Mouse (Mus musculus): ENCODE data around the gene Cadps.
"Not testable (repeated sequence)": the region's sequence is repeated elsewhere in the genome, so short reads cannot be mapped to it uniquely, and the experiment has no call there.

Gene Cadps

GRCm38 (mm10) chr14:12591829-12592228, 231.1 kb downstream of the Cadps start:
- no peak for DNase-seq (ENCODE audit: extremely low read depth, low read depth)

- DNase-seq (ENCODE audit: extremely low read depth, low read depth) = no peak
Observed at GRCm38 (mm10) chr14:12583536-12583935, 239.3 kb downstream of the Cadps start.

- no peak for DNase-seq (ENCODE audit: extremely low read depth, low read depth)
Observed at GRCm38 (mm10) chr14:12581657-12582056, 241.2 kb downstream of the Cadps start.

GRCm38 (mm10) chr14:12580786-12581185, 242.1 kb downstream of the Cadps start:
- DNase-seq (ENCODE audit: extremely low read depth, low read depth) = no peak

GRCm38 (mm10) chr14:12578156-12578555, 244.7 kb downstream of the Cadps start:
- no peak for DNase-seq (ENCODE audit: extremely low read depth, low read depth)

GRCm38 (mm10) chr14:12577475-12578140, 245.3 kb downstream of the Cadps start:
- DNase-seq (ENCODE audit: extremely low read depth, low read depth) = no peak

GRCm38 (mm10) chr14:12575105-12575504, 247.8 kb downstream of the Cadps start:
- DNase-seq (ENCODE audit: extremely low read depth, low read depth) = no peak

GRCm38 (mm10) chr14:12574336-12574735, 248.5 kb downstream of the Cadps start:
- DNase-seq (ENCODE audit: extremely low read depth, low read depth) = no peak

GRCm38 (mm10) chr14:12561730-12562129, 261.1 kb downstream of the Cadps start:
- not testable (repeated sequence) for DNase-seq (ENCODE audit: extremely low read depth, low read depth)

GRCm38 (mm10) chr14:12560233-12560577, 262.7 kb downstream of the Cadps start:
- no peak for DNase-seq (ENCODE audit: extremely low read depth, low read depth)

GRCm38 (mm10) chr14:12559574-12560232, 263.2 kb downstream of the Cadps start:
- DNase-seq (ENCODE audit: extremely low read depth, low read depth) = no peak

GRCm38 (mm10) chr14:12558920-12559573, 263.8 kb downstream of the Cadps start:
- DNase-seq (ENCODE audit: extremely low read depth, low read depth) = no peak

GRCm38 (mm10) chr14:12554486-12554885, 268.4 kb downstream of the Cadps start:
- no peak for DNase-seq (ENCODE audit: extremely low read depth, low read depth)

GRCm38 (mm10) chr14:12551353-12551752, 271.5 kb downstream of the Cadps start:
- no peak for DNase-seq (ENCODE audit: extremely low read depth, low read depth)

- no peak for DNase-seq (ENCODE audit: extremely low read depth, low read depth)
Observed at GRCm38 (mm10) chr14:12550931-12551330, 271.9 kb downstream of the Cadps start.

- no peak for DNase-seq (ENCODE audit: extremely low read depth, low read depth)
Observed at GRCm38 (mm10) chr14:12549290-12549689, 273.6 kb downstream of the Cadps start.

- DNase-seq (ENCODE audit: extremely low read depth, low read depth) = no peak
Observed at GRCm38 (mm10) chr14:12547496-12547895, 275.4 kb downstream of the Cadps start.

GRCm38 (mm10) chr14:12541733-12542132, 281.1 kb downstream of the Cadps start:
- no peak for DNase-seq (ENCODE audit: extremely low read depth, low read depth)

GRCm38 (mm10) chr14:12539071-12539470, 283.8 kb downstream of the Cadps start:
- DNase-seq (ENCODE audit: extremely low read depth, low read depth) = no peak

GRCm38 (mm10) chr14:12531101-12531500, 291.8 kb downstream of the Cadps start:
- no peak for DNase-seq (ENCODE audit: extremely low read depth, low read depth)

- no peak for DNase-seq (ENCODE audit: extremely low read depth, low read depth)
Observed at GRCm38 (mm10) chr14:12530554-12530953, 292.3 kb downstream of the Cadps start.

GRCm38 (mm10) chr14:12529961-12530542, 292.8 kb downstream of the Cadps start:
- no peak for DNase-seq (ENCODE audit: extremely low read depth, low read depth)

All from MEL-GATA-1-ER (cell line).